Mouse (Mus musculus) liver, embryonic 14.5 days (tissue): ENCODE measurements around the gene Muc1.

Source experiments
- CTCF ChIP-seq: IDR thresholded peaks from 2 replicates; pipeline ENCODE4 v1.5.1; 2016; ENCODE audit warnings: antibody characterized with exemption, low read depth, control low read depth
- EP300 ChIP-seq: IDR thresholded peaks from 2 replicates; pipeline ENCODE4 v1.6.1; 2016; ENCODE audit warnings: antibody characterized with exemption, low read depth

DNA sequence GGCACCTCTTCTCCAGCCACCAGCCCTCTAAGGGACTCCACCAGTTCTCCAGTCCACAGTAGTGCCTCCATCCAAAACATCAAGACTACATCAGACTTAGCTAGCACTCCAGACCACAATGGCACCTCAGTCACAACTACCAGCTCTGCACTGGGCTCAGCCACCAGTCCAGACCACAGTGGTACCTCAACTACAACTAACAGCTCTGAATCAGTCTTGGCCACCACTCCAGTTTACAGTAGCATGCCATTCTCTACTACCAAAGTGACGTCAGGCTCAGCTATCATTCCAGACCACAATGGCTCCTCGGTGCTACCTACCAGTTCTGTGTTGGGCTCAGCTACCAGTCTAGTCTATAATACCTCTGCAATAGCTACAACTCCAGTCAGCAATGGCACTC lies 1.7 kb downstream of the Muc1 start:
- TF ChIP-seq EP300, result no peak
- TF ChIP-seq CTCF, result no peak
